Mouse (Mus musculus) adrenal gland, adult 10 weeks (tissue): ENCODE measurements around the gene Krtap11-1. TPM values are rescaled to one million over a fixed set of nuclear protein-coding genes. Genes with fewer than 3 reads are reported as not detected.

Source experiments
- polyA plus RNA-seq: library from polyadenylated mRNA; stranded (reverse); fragments of 350-450 nt; fragmentation: Illumina TruSeq; extraction: RNeasy Lipid Tissue Mini Kit (QIAGEN cat#74804); gene quantifications from one replicate; pipeline ENCODE4 v1.2.3, GENCODE M21; 2014; ENCODE audit warnings: low read depth, low replicate concordance

Gene Krtap11-1
- not detected for polyA plus RNA-seq

GRCm38 (mm10) chr16:89571083-89571482, at the start of gene Krtap11-1:
Gene Krtap11-1 (minus strand): TSS chr16:89571183.

Other genes starting within 250 kb of the Krtap11-1 start
- gene Krtap21-1, start 167.3 kb downstream of the Krtap11-1 start, polyA plus RNA-seq: not detected
- not detected for gene Krtap6-2, start 151.1 kb downstream of the Krtap11-1 start, polyA plus RNA-seq
- not detected for gene Krtap8-1, start 83.2 kb downstream of the Krtap11-1 start, polyA plus RNA-seq
- not detected for gene Krtap7-1, start 62.9 kb downstream of the Krtap11-1 start, polyA plus RNA-seq